Comparison of ENCODE assay signal across 14 mouse cellular contexts in the genomic region with DNA sequence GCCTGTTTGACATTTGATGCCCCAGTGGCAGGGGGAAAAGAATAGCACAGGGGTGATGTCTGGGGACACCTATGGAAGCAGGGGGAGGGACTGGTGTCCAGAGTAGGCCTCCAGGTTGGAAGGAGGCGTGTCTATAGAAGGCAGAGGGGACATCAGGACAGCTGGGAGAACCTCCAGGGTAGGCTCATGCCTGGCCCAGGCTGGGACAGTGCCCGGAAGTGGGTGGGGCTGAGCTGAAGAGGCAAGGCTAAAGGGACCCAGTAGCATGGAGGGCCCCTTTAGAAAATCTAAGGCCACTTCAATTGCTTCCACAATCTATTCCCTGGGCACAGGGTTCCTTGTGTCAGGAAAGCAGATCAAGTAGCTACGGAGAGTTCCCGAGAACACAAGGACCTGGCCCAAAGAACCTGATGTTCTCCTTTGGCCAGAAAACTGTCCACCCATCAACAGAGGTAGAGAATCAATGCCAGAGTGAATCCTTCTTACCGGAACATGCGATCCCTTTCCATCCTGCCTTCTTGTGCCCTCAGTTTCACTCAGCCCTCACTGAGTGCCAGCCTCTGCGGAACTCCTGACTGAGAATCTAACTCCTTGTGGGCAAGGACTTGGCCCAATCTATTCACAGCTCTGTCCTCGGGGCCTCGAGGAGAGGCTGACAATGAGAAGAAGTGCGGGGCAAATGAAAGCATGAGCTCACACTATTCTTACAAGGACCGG. TPM values are rescaled to one million over a fixed set of nuclear protein-coding genes. Genes with fewer than 3 reads are reported as not detected.
DNase-seq lines count a peak whose midpoint lies in the region; ATAC-seq lines count a peak whose summit lies in the region.
"Had no signal": no experiment of that assay in that cellular context is flagged by ENCODE, and none has a peak within 500 bp of the region (broad histone marks: within the 10 kb centered on the region; RNA-seq: fewer than 3 reads in every experiment).

No protein-coding gene starts in this region.

- no peak overlapping the region for H3K4me2 ChIP-seq in heart, embryonic 11.5 days
- H3K4me2 ChIP-seq: forebrain, embryonic 15.5 days; heart, embryonic 15.5 days; limb, embryonic 13.5 days; midbrain, embryonic 13.5 days had no signal

- peaks cover 15% of the 10 kb centered on the region for H3K4me1 ChIP-seq in heart, embryonic 11.5 days (ENCODE audit: control insufficient read depth, insufficient read depth, low read length)

- H3K27me3 ChIP-seq in heart, embryonic 11.5 days (ENCODE audit: control insufficient read depth, insufficient read depth, low read length): peaks cover 21% of the 10 kb centered on the region
- H3K27me3 ChIP-seq: forebrain, embryonic 15.5 days had no signal

- H3K9me3 ChIP-seq in heart, embryonic 11.5 days (replicated peaks; ENCODE audit: control insufficient read depth, low read length): no peaks in the 10 kb centered on the region
- H3K9me3 ChIP-seq: forebrain, embryonic 15.5 days; heart, embryonic 15.5 days; limb, embryonic 13.5 days; midbrain, embryonic 13.5 days had no signal

- H3K4me3 ChIP-seq in heart, embryonic 11.5 days (ENCODE audit: low read depth, low read length): no peak overlapping the region
- H3K4me3 ChIP-seq: forebrain, embryonic 15.5 days; heart, embryonic 15.5 days; limb, embryonic 13.5 days; midbrain, embryonic 13.5 days had no signal

- DNase-seq in heart, adult 18-20 months: peak; percentile 83 to 84
- peak; percentile 85 for DNase-seq in adipocyte (ENCODE audit: low spot score)
- DNase-seq in gastrocnemius, postnatal 14 days: peak; percentile 92
- peak; percentile 86 for DNase-seq in heart, postnatal 4 days
- no peak for DNase-seq in embryo, embryonic 10.5 days (ENCODE audit: low spot score)
- DNase-seq: cerebellum, postnatal 25 days; liver, postnatal 0 days; thymus, adult 18-20 months had no signal

- intact Hi-C loops in gastrocnemius, postnatal 14 days (cut with DNase I; ENCODE audit: low total_unique reads): no loop called here

- WGBS in heart, embryonic 11.5 days (ENCODE audit: insufficient replicate concordance): 73% methylated on average over 11 of the region's 11 CpGs

- H3K27ac ChIP-seq in heart, embryonic 11.5 days (ENCODE audit: low read depth, low read length): no peak overlapping the region
- H3K27ac ChIP-seq: forebrain, embryonic 15.5 days; heart, embryonic 15.5 days; limb, embryonic 13.5 days; midbrain, embryonic 13.5 days had no signal

- H3K9ac ChIP-seq in heart, embryonic 11.5 days (ENCODE audit: low read depth, low read length): no peak overlapping the region
- H3K9ac ChIP-seq: forebrain, embryonic 15.5 days; heart, embryonic 15.5 days; limb, embryonic 13.5 days; liver, postnatal 0 days; midbrain, embryonic 13.5 days had no signal

- no peaks in the 10 kb centered on the region for H3K36me3 ChIP-seq in heart, embryonic 11.5 days (ENCODE audit: control insufficient read depth, insufficient read depth, low read length)
- H3K36me3 ChIP-seq: forebrain, embryonic 15.5 days; heart, embryonic 15.5 days; limb, embryonic 13.5 days; midbrain, embryonic 13.5 days had no signal

- no peak for ATAC-seq in heart, embryonic 11.5 days (replicated peaks; ENCODE audit: insufficient number of reproducible peaks, low FRiP score, low TSS enrichment)
- no peak for ATAC-seq in erythroid progenitor cell, adult 5-6 weeks (replicated peaks; ENCODE audit: low FRiP score, poor library complexity, severe bottlenecking)
- ATAC-seq: forebrain, embryonic 15.5 days; liver, postnatal 0 days; midbrain, embryonic 13.5 days had no signal

RNA-seq across cellular contexts. Expression of a gene that starts 4.1 kb away (rescaled TPM):
- 1 to 10 TPM; 2.2 to 2.7 TPM for total RNA-seq in heart, adult 18-20 months (2021)
- 0.21 and 0.29 TPM in 2 replicates for polyA plus RNA-seq in heart, embryonic 11.5 days (2014; fragmentation: Nextera tagmentation; extraction: Ambion mirVana)
- total RNA-seq in gastrocnemius, postnatal 14 days (2021): 10 to 100 TPM in 1 of 2 experiments, 1 to 10 TPM in 1; 6.7 to 11.6 TPM
- total RNA-seq in heart, postnatal 4 days (2021): 1 to 10 TPM; 6.1 to 8.3 TPM
- total RNA-seq in erythroid progenitor cell, adult 5-6 weeks (2015; ENCODE audit: low replicate concordance): not detected in 2 replicates
- total RNA-seq in erythroid progenitor cell, adult 5-6 weeks (2017; ENCODE audit: low replicate concordance): not detected in 2 replicates
- polyA plus RNA-seq: liver, postnatal 0 days had no signal
